Mouse (Mus musculus) heart, postnatal 36 days (tissue): ENCODE data around the gene D930007J09Rik. TPM values are rescaled to one million over a fixed set of nuclear protein-coding genes. Genes with fewer than 3 reads are reported as not detected.

Experiments
- DNase-seq, 2 experiments: peaks; one replicate each; pipeline ENCODE4 v3.0.0; 2021 to 2022
- intact Hi-C: fragments of 180-260 bp; cut with DNase I; formaldehyde crosslinking; loops from one replicate; pipeline ENCODE4 v1.15.1; 2025
- total RNA-seq, 2 experiments: library from RNA; stranded (reverse); gene quantifications; 2 replicates each; pipeline ENCODE4 v1.2.3; 2021

D930007J09Rik gene
- total RNA-seq, 2 experiments from 2014 or later, result not detected

DNA sequence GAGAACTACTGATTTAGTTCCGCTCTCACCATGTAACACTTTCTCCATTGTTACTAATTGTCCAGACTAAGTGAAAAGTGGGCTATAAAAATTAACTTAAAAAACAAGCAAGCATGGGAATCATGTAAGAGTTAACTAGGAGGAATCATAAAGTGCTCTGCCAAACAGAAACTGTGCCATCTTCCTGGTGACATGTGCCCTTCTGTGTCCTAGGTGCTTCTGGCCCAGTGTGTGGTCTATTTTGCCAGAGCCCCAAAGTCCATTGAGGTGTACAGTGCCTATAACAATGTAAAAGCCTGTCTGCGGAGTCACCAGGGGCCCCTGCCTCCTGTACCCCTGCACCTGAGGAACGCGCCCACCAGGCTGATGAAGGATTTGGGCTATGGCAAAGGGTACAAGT is 19.0 kb upstream of the D930007J09Rik start:
- intact Hi-C loops, result no loop called here
- no peak for DNase-seq

DNA sequence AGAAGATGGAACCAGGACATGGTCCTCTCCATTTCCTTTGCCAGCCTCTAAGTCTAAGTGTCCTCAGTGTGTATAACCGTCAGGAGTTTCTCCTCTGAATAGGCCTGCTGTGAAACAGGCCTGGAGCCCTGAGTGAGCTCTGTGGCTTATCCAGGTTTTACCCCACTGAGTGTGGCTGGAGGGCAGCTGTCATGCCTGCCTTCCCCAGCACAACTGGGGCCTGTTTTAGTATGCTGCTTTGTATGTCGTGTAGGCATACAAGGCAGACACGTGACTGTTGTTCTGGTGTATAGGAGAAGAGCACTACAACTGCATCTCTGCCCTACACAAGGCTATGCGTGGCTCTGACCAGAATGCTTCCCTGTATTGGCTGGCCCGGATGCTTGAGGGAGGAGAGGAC is 17.3 kb upstream of the D930007J09Rik start:
- DNase-seq, result no peak
- intact Hi-C loops, result no loop called here

DNA sequence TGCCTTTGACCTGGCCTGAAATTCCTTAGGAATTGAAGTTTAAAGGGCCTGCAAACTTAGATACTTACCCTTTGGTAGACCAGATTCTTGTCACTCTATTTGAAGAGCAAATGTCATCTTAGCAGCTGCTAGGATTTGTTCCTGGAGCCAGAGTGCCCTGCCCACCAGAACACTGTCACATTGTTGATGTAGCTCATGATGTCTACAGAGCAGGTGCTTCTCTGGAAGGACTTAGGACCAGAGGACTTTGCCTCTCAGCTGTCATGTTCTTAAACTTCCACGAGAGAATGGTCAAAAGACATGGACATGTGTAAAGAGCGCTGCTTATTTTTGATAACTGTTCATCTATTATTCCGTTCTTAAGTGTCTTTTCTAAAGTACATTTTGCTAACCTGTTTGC is 16.6 kb upstream of the D930007J09Rik start:
- intact Hi-C loops, result no loop called here
- no peak for DNase-seq

DNA sequence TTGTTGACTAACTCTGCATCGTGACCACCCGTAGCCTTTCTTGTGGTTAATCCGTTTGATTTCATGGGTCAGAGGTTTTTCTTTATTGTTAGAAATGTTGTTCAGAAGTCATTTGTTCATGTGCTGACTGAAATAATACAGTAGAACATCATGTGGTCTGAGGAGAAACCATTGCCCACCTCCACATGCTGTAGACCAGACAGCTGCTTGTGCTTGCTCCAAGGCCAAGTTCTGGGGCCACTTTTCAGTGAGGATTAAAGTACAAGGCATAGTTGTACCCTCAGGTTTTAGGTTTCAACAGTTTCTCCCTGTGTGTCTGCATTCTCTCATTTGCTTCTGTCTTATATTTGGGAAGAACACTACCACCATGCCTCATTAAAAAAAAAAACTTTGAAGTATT is 5.0 kb upstream of the D930007J09Rik start:
- no peak for DNase-seq
- intact Hi-C loops, result no loop called here

DNA sequence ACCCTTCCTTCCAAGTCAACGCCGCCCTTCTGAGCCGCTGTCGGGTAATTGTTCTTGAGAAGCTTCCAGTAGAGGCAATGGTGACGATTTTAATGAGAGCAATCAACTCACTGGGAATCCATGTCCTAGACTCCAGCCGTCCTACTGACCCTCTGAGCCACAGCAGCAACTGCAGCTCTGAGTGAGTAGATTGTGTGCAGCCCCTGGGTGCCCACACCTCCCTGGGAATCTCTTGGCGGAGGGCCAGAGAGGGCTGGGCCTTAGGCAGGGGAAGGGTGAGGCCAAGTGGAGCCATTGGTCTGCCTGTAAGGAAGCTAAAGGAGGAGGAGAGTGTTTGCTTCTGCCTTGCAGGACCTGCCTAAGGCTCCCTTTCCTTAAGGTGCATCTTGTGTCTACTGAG is 4.2 kb upstream of the D930007J09Rik start:
- intact Hi-C loops, result no loop called here
- no peak for DNase-seq

DNA sequence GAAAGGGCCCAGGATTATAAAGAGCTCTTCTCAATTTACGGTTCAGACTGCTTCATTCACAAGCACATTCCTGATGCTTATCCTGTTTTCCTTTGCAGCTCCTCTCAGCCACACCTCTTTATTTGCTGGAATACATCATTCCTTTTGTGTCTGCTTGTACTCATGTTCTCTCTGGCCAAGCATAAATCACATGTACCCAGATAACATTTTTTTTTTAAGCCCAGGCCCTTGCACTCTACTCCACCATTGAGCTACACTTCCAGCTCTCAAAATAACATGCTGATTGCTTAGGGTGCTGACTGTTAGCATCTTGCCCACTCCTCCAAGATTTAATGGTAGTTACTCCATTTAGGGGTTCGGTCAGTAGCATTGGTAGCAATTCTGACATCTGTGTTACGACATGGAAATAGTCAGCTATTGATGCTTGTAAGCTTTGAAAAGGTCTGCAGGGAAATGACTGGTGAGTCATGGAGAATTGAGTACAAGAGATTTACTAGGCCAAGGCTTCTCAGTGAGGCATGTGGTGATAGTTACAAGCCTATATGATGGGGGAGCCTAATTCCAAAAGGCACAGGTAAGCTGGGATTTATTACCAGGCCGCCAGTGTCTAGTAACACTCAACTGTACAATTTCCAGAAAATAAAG is 1.2 kb upstream of the D930007J09Rik start:
- DNase-seq, result no peak
- intact Hi-C loops, result loop anchor here (5.0 kb wide), 1 partner anchor 198 kb away; the partner anchor contains the start of gene Serpinb9

DNA sequence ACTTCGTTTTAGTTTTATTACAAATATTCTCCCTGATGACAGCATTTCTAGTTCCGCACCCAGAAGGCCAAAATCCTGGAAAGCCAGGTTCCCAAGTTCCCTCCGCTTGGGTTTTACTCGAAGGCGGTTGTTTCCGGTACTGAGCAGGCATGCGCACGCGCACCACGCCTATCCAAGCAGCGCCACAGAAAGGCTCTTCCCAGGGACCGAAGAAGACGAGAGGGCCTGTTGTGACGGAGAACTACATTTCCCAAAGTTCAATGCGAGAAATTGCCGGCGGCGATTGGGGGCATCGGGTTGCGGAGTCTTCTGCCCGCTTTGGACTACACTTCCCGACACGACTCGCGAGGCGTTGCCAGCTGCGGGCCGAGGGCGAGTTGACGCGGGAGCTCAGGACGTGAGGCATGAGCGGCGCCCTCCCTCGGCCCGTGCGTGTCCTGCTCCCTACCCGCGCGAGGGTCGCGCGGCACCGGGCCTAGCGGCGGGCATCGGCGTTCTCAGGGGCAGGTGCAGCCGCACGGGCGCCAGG is 892 bp downstream of the D930007J09Rik start, which contains the start of gene Wrnip1:
Wrnip1 (plus strand) TSS at position 346 of the 529 bp plus-strand sequence.
- peak; percentile 90 to 92 for DNase-seq
- intact Hi-C loops, result loop anchor here (5.0 kb wide), 1 partner anchor 201 kb away; the partner anchor contains the start of gene Serpinb9

DNA sequence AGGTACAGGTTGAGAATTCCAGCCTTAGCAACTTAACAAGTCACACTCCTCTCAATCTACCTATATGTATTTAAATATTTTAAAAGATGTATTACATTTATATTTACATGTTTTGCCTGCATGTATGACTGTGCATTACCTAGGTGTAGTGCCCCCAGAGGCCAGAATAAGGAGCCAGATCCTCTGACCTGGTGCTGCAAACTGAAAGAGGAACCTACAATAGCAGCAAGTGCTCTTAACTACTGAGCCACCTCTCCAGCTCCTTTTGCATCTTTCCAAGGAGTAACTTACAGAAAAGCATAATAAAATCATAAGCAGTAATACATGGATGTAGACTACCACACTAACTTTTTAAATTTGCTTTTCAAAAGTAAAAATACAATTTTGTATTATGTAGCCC is 1.8 kb downstream of the D930007J09Rik start:
- intact Hi-C loops, result loop anchor here (5.0 kb wide), 1 partner anchor 201 kb away; the partner anchor contains the start of gene Serpinb9
- no peak for DNase-seq

DNA sequence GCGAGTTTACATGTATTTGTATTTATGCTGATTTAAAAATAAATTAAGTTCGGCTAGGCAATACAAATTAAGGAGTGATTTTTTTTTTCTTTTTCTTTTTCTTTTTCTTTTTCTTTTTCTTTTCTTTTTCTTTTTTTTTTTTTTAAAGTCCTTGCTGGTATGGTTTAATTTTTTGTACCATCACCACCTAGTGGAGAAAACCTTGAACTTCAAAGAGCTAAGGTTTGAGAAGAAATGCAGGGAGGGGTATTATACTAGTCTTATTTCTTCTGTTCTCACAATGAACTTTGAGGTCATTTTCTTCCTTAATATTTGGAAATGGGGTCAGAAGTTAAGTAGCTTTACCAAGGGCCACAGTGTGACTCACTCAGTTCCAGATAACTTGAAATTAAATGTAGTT is 3.5 kb downstream of the D930007J09Rik start:
- intact Hi-C loops, result loop anchor here (5.0 kb wide), 1 partner anchor 1007 kb away; no protein-coding TSS in a partner anchor
- DNase-seq, result no peak

DNA sequence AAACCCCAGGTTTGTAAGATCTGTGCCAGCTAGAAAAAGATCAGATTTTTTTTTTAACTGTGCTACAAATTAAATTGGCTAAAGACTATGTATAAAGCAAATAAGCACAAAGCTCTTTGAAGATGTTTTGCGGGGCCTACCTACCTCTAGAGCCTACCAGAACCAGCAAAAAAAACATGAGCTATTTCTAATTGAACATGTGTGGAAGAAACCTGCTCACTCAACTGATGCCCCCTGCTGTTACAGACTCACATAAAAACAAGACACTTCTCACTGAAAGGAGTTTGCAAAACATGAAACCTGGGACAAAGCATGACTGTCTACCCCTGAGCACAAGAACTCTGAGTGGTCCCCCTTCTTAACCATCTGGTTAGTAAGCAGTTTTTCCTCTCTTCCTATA is 5.6 kb downstream of the D930007J09Rik start:
- intact Hi-C loops, result loop anchor here (5.0 kb wide), 1 partner anchor 1005 kb away; no protein-coding TSS in a partner anchor
- no peak for DNase-seq

DNA sequence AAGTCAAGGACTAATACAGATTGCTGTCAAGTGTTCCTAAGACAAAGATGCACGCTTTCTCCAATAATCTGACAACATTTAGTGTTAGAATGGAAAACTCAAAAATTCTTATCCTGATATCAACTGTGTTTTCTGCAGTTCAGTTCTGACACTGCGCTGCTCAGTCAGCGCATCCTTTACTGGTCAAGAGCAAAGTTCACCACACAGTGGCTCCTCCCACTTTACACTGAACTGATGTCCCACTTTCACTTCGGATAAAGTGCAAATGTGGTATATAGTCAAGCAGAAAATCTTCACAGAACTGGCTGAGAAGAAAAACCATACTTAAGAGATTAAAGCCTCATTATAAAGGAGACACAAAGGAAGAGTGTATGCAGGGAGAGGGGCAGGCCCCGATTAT is 7.5 kb downstream of the D930007J09Rik start:
- DNase-seq, result no peak
- intact Hi-C loops, result loop anchor here (2.0 to 5.0 kb wide), 2 partner anchors 28 to 1003 kb away; no protein-coding TSS in a partner anchor

DNA sequence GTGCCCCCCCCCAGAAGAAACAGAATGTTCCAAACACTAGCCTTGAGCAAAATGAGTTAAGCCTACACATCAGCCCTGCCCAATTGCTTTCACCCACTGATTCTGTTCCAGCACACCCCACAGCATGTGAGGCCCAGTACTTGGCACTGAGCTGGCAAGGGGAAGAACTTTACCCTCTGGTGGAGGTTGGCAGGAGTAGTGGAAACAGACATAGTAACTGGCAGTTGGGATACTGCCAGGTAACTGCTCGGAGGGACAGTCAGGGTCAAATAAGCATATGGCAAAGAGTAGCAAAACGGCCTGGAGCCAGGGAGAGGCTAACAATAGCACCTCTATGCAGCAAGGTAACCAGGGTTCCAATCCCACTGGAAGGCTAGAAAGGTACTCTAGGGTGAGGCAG is 8.0 kb downstream of the D930007J09Rik start:
- DNase-seq, result peak; percentile 47 to 57
- intact Hi-C loops, result loop anchor here (2.0 to 5.0 kb wide), 2 partner anchors 28 to 1002 kb away; no protein-coding TSS in a partner anchor

DNA sequence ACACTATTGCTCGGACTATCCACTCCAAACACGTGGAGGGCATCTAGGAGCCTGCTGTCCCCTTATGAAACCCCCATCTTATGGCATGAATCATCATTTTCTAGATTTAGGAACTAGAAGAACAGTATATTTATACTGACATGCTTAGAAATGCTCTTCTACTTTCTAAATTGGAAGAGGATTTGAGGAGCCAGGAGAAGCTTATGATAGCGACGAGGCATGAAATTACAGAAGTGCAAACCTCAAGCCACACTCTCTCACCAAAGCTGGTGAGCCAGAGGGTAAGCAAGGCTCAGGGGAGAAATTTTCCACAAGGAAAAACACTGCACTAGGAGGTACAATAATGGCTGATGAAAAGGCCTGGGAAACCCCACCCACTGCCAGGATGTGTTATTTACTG is 12.9 kb downstream of the D930007J09Rik start:
- DNase-seq, result no peak
- intact Hi-C loops, result no loop called here

DNA sequence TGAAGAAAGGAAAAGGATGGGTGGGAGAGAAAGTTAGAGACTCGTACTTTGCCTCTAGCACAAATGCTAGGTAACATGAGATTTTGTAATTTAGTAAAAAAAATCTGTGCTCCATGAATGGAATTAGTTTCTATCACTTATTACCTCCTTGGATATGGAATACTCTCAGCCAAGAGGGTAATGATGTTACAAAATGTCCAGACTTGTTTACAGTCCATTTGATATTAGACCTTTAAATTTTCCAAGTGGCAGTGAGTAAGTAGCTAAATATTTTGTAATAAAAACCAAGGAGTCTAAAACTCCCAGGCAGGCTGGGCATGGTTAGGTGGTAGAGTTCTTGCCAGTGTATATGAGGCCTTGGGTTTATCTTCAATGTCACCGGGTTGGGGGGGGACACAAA is 15.1 kb downstream of the D930007J09Rik start:
- no peak for DNase-seq
- intact Hi-C loops, result no loop called here

DNA sequence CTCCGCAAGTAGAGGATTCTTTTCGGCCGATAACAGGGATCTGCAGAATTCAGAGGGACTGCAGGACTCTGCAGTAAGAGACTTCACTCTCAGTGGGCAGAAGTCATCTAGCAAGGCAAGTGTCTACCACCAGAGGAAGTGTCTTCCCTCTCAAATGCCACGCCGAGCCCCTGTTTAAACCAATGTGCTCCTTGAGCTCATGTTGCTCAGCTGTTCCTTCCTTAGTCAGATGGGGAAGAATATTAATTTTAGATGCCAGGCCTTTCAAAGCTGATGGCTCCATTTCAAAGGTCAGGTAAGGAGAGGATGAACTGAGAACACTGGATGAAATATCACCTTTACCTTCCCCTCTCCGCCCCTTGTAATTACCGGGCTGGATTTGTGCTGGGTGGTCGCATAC is 18.8 kb downstream of the D930007J09Rik start, which contains the start of gene Mylk4:
Mylk4 (minus strand) TSS at position 139 of the 400 bp plus-strand sequence.
- intact Hi-C loops, result no loop called here
- no peak for DNase-seq

DNA sequence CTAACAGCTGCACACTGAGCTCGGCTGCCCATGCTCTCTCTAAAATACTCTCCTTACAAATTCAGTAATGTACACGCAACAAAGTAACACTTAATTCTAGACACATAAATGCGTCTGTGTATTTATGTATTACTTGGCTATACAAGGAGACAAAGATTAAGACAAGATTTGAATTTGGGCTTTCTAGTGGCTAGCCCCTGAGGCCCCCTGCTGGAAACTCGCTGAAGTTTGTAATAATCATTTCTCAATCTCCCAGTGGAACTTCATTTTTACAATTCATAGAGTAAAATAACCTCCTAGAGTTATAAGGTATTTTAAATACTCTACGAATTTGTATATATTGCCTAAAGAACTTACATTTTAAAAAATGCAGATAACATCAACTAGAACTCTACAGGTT is 19.6 kb downstream of the D930007J09Rik start:
- intact Hi-C loops, result no loop called here
- no peak for DNase-seq

DNA sequence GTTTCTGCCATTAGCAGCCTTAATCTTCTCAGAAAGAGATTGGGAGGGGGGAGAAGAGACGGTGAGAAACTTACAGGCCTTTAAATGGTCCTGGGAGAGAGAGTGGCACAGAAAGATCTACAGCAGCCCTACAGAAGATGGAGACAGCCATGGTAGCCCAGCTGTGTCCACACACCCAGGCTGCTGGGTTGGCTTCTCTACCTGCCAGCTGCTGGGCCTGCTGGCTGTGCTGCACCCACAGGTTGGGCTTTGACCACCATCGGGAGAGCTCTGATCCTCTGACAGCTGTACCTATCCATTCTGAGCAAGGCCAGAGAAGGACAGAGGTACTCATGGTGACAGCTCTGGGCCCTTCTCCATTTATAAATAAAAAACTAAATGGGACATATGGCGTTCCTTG is 23.8 kb downstream of the D930007J09Rik start:
- no peak for DNase-seq
- intact Hi-C loops, result no loop called here

DNA sequence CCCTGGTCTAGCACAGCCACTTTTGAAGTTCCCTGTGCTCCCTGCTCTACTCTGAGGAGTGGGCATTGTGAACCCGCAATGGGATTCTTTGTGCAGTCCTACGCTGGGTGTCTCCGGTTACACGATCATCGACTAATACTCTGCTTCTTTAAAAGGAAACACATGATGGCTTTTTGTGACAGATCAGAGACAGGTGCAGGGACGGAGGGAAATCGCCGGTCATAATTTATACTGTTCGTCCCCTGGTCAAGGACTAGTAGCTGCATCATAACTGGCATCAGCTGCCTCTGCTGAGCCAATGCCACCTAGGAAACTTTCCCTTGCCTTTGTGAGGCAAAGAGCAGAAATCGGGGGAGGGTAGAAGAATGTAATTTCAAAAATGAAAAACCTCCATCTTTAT is 26.3 kb downstream of the D930007J09Rik start:
- DNase-seq, result no peak
- intact Hi-C loops, result no loop called here

DNA sequence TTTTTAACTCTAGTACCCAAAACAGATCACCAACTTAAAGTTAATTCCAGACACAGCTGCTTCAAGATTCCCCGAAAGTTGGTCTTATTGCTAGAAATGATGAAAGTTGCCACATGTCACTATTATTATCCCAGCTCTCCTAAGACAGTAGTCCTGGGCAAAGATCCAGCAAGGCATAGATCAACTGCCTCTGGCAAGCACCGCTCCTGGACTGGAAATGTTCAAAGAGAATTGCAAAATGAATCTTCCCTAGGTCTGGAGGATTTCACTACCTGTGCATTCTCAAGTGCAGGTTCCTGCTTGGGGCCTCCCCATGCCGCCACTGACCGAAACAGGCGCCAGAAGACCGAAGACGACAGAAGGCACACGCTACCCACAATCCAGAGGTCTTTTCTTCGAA is 26.8 kb downstream of the D930007J09Rik start:
- intact Hi-C loops, result no loop called here
- no peak for DNase-seq

DNA sequence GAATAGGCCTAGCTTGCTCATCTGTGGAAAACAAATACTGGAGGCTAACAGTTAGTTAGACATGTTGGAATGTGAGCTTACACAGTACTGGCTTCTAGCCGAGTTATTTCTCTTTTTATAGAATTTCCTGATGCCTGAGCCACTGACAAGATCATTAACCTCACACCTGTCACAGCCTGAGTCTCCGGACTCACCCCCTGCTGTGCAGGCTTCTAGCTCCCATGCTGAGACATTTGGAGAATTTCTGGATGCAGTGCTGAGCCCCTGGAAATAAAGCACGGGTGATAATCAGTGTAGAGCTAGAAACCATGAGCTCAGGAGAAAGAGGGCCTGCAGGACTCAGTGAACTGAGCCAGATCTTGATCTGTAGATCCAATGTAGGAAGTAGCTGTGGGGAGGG is 32.7 kb downstream of the D930007J09Rik start:
- no peak for DNase-seq
- intact Hi-C loops, result no loop called here

DNA sequence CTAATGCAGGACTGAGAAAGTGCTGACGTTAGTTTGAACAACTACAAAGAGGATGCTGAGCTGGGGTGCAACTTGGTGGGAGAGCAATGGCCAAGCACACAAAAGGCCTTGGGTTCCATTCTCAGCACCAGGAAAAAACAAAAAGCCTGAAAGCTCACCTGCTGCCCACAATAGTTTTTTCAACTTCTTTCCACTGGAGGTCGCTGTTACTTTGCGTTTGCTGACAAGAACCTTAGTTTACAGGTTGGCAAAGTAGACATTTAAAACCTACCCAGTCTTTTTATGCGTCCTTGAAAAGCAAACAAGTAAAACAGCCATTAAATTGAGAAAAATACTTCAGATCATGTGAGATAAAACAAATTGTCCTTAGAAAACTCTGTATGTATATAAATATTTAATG is 34.5 kb downstream of the D930007J09Rik start:
- intact Hi-C loops, result loop anchor here (1.0 kb wide), 1 partner anchor 13 kb away; no protein-coding TSS in a partner anchor

DNA sequence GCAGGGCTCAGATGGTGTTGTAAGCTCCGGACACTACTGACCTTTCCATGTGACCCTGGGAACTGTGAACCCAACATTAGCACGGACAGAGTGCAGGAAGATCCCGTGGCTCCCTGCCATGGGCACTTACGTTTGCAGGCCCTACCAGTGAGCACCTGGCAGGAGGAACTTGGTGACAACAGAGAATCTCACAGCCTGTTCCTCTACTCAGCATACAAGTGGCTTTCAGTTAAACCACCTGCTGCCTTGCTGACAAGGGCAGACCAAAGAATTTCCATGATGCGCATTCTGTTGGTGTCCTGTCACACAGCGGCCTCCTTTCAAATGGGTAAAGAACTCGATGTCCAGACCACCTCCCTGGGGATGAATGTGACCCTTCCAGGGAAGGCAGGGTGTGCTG is 38.2 kb downstream of the D930007J09Rik start:
- intact Hi-C loops, result no loop called here
- peak; percentile 63 to 68 for DNase-seq

More for the DNA sequence above, 34.5 kb downstream of the D930007J09Rik start:
- no peak for DNase-seq
